Mouse (Mus musculus) cerebellum, adult 2 months (tissue): Measurements from ENCODE around the gene Gprasp1.

Source experiments
- CTCF ChIP-seq: fragments of 200-500 bp; IDR thresholded peaks from 2 replicates; pipeline ENCODE4 v1.5.1; 2011; ENCODE audit warnings: low read depth, mild to moderate bottlenecking, control low read depth, low read length, moderate library complexity, borderline replicate concordance; ENCODE audit not compliant: insufficient read depth
- POLR2A ChIP-seq: fragments of 200-500 bp; IDR thresholded peaks from 2 replicates; pipeline ENCODE4 v1.6.1; 2011; ENCODE audit warnings: low read length, control low read depth, borderline replicate concordance; ENCODE audit not compliant: insufficient read depth

DNA sequence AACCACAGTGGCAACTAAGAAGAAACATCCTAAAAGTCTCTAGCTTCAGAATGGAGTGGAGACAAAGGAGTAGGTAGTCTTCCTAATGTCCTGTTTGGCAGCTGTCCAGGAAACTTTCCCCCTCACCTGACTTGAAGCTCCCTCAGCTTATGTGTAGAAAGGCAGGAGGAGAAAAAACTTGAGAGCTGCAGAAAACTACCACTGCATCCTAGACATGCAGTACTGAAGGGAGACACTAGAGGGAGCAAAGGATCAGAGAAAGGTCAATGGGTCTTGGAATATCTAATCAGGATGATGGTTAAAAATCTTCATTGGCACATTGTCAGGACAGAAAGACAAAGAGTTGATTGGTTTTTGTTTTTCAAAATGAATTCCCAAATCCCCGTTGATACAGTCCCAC, 63.2 kb downstream of the Gprasp1 start:
- TF ChIP-seq CTCF (peak; percentile 34; the same call in 1 of the 2 replicates), POLR2A (no peak)
